Mouse (Mus musculus) spleen, adult 2 months (tissue): ENCODE measurements around the gene Pla2g1b.

Source experiments
- CTCF ChIP-seq: fragments of 200-500 bp; IDR thresholded peaks from 2 replicates; pipeline ENCODE4 v1.5.1; 2011; ENCODE audit warnings: mild to moderate bottlenecking, inconsistent platforms; ENCODE audit not compliant: insufficient read depth, insufficient read length, insufficient replicate concordance; ENCODE audit errors: extremely low read depth
- POLR2A ChIP-seq: fragments of 200-500 bp; IDR thresholded peaks from 2 replicates; pipeline ENCODE4 v1.6.1; 2011; ENCODE audit warnings: low read depth, low read length, inconsistent platforms

DNA sequence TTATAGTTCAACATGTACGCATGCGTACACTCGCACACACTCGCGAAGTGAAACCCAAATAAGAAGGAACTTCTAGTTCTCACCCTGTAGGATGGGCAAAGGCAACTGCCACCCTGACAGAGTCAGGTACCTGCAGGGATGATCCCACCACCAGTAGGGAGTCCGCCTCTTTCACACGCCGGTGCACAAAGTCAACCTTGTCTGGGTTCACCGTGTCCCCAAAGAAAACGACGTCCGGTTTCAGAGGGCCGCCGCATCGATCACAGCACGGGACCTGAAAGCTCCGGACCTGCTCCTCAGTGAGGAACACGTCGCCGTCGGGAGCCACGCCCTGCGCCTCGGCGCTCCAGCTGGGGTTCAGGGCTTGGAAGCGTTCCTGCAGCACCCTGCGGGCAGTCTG lies 14.0 kb downstream of the Pla2g1b start:
- TF ChIP-seq CTCF = no peak
- no peak for TF ChIP-seq POLR2A
